Mouse (Mus musculus) CD4-positive, CD25-positive, alpha-beta regulatory T cell, adult 2 months (primary cell): ENCODE measurements around the gene St7.

Source experiments
- DNase-seq: peaks from one replicate; pipeline ENCODE4 v3.0.0-alpha.2; 2012; ENCODE audit warnings: low read depth, low spot score

St7 gene

GRCm38 (mm10) chr6:17947130-17947831 lies 254.5 kb downstream of the St7 start:
- DNase-seq: no peak

GRCm38 (mm10) chr6:17949103-17949502 lies 256.4 kb downstream of the St7 start:
- DNase-seq: no peak

GRCm38 (mm10) chr6:17951779-17952178 lies 259.0 kb downstream of the St7 start:
- no peak for DNase-seq

- DNase-seq: no peak
Measured at GRCm38 (mm10) chr6:17963455-17963854, 270.7 kb downstream of the St7 start.

GRCm38 (mm10) chr6:17968467-17969144 lies 275.9 kb downstream of the St7 start:
- DNase-seq: no peak

GRCm38 (mm10) chr6:17969815-17970214 lies 277.1 kb downstream of the St7 start:
- no peak for DNase-seq

GRCm38 (mm10) chr6:17971393-17971792 lies 278.7 kb downstream of the St7 start:
- DNase-seq: no peak

- DNase-seq: no peak
Measured at GRCm38 (mm10) chr6:17974416-17974815, 281.7 kb downstream of the St7 start.

GRCm38 (mm10) chr6:17977165-17977564 lies 284.4 kb downstream of the St7 start:
- no peak for DNase-seq

GRCm38 (mm10) chr6:17978324-17978723 lies 285.6 kb downstream of the St7 start:
- DNase-seq: no peak

GRCm38 (mm10) chr6:17978881-17979280 lies 286.1 kb downstream of the St7 start:
- DNase-seq: no peak

GRCm38 (mm10) chr6:17979361-17979760 lies 286.6 kb downstream of the St7 start:
- no peak for DNase-seq

- no peak for DNase-seq
Measured at GRCm38 (mm10) chr6:17990173-17991028, 297.7 kb downstream of the St7 start.

- DNase-seq: no peak
Measured at GRCm38 (mm10) chr6:17991625-17992024, 298.9 kb downstream of the St7 start.
